Mouse (Mus musculus) T-cell, adult 2 months (primary cell): ENCODE results near the gene Soga3.

Experiments
- DNase-seq: peaks from one replicate; pipeline ENCODE4 v3.0.0; 2022; ENCODE audit warnings: low spot score

The Soga3 gene

GRCm38 (mm10) chr10:29143566-29144335, at the start of gene Soga3:
Soga3 (plus strand) TSS chr10:29143839.
- no peak for DNase-seq

GRCm38 (mm10) chr10:29106962-29107361, 36.7 kb upstream of the Soga3 start:
- no peak for DNase-seq

GRCm38 (mm10) chr10:29142556-29143105, 1.0 kb upstream of the Soga3 start:
- no peak for DNase-seq

GRCm38 (mm10) chr10:29144612-29145405, 1.2 kb downstream of the Soga3 start:
- no peak for DNase-seq

GRCm38 (mm10) chr10:29146198-29146857, 2.7 kb downstream of the Soga3 start:
- no peak for DNase-seq

GRCm38 (mm10) chr10:29146858-29147640, 3.4 kb downstream of the Soga3 start:
- no peak for DNase-seq

GRCm38 (mm10) chr10:29147641-29147990, 4.0 kb downstream of the Soga3 start:
- DNase-seq, result no peak

GRCm38 (mm10) chr10:29148076-29148475, 4.4 kb downstream of the Soga3 start:
- DNase-seq, result no peak

GRCm38 (mm10) chr10:29155304-29155703, 11.7 kb downstream of the Soga3 start:
- no peak for DNase-seq

GRCm38 (mm10) chr10:29161664-29162063, 18.0 kb downstream of the Soga3 start:
- DNase-seq, result no peak

- DNase-seq, result no peak
These were observed 30.1 kb downstream of the Soga3 start for GRCm38 (mm10) chr10:29173778-29174177.

GRCm38 (mm10) chr10:29175656-29176055, 32.0 kb downstream of the Soga3 start:
- DNase-seq, result no peak

- DNase-seq, result no peak
These were observed 33.2 kb downstream of the Soga3 start for GRCm38 (mm10) chr10:29176881-29177280.

- DNase-seq, result no peak
These were observed 34.4 kb downstream of the Soga3 start for GRCm38 (mm10) chr10:29178003-29178402.

GRCm38 (mm10) chr10:29180210-29180609, 36.6 kb downstream of the Soga3 start:
- DNase-seq, result no peak

GRCm38 (mm10) chr10:29181046-29181445, 37.4 kb downstream of the Soga3 start:
- no peak for DNase-seq

GRCm38 (mm10) chr10:29193769-29194168, 50.1 kb downstream of the Soga3 start:
- DNase-seq, result no peak

- no peak for DNase-seq
These were observed 53.2 kb downstream of the Soga3 start for GRCm38 (mm10) chr10:29196811-29197210.

- no peak for DNase-seq
These were observed 55.0 kb downstream of the Soga3 start, which contains the start of gene Gm49353 for GRCm38 (mm10) chr10:29198642-29199041. Gm49353 (plus strand) TSS chr10:29198954.

- DNase-seq, result no peak
These were observed 56.2 kb downstream of the Soga3 start for GRCm38 (mm10) chr10:29199835-29200234.

- DNase-seq, result no peak
These were observed 57.0 kb downstream of the Soga3 start for GRCm38 (mm10) chr10:29200609-29201008.

- DNase-seq, result no peak
These were observed 63.1 kb downstream of the Soga3 start for GRCm38 (mm10) chr10:29206730-29207129.
